21 mouse cellular contexts compared by ENCODE assay signal in the genomic region with DNA sequence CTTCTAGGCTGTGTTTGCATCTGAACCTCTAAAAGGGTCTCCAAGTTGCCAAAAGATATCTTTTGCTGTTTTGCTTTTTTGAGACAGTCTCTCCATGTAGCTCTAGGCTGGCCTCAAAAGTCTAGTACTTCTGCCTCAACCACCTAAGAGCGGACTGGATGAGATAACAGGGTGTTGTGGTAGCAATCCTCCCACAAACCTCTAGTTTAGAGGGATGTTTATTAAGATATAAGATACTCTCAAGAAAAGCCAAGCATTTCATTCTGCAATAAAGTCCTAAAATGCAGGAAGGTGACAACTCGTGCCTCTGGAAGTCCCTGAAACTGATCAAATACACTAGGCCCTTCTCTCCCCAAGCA. TPM values are rescaled to one million over a fixed set of nuclear protein-coding genes. Genes with fewer than 3 reads are reported as not detected.
A peak's percentile ranks its signal among the peaks of the same experiment; 100 is the strongest.
DNase-seq lines count a peak whose midpoint lies in the region; ATAC-seq lines count a peak whose summit lies in the region.
"Had no signal": no experiment of that assay in that cellular context is flagged by ENCODE, and none has a peak within 500 bp of the region (broad histone marks: within the 10 kb centered on the region; RNA-seq: fewer than 3 reads in every experiment).

No protein-coding gene starts in this region.

- no peaks in the 10 kb centered on the region for H3K9me3 ChIP-seq in midbrain, embryonic 10.5 days (replicated peaks)
- H3K9me3 ChIP-seq in midbrain, embryonic 16.5 days (replicated peaks; ENCODE audit: control insufficient read depth, low read length, poor library complexity, severe bottlenecking) = no peaks in the 10 kb centered on the region
- no peaks in the 10 kb centered on the region; the same call in 1 of the 2 replicates for H3K9me3 ChIP-seq in forebrain, embryonic 13.5 days (replicated peaks)
- no peaks in the 10 kb centered on the region for H3K9me3 ChIP-seq in forebrain, embryonic 16.5 days (ENCODE audit: control insufficient read depth, low read length)
- H3K9me3 ChIP-seq in midbrain, embryonic 14.5 days (ENCODE audit: control insufficient read depth, low read length) = no peaks in the 10 kb centered on the region
- H3K9me3 ChIP-seq: heart, embryonic 12.5 days had no signal

- H3K27ac ChIP-seq in midbrain, embryonic 10.5 days (replicated peaks) = peak overlapping the region; percentile 73
- H3K27ac ChIP-seq in midbrain, embryonic 16.5 days (ENCODE audit: low read length) = no peak overlapping the region
- peak overlapping the region; percentile 87 for H3K27ac ChIP-seq in forebrain, embryonic 13.5 days
- peak overlapping the region; percentile 94 for H3K27ac ChIP-seq in forebrain, embryonic 16.5 days (ENCODE audit: low read length)
- H3K27ac ChIP-seq in midbrain, embryonic 14.5 days (replicated peaks; ENCODE audit: low read depth, low read length) = peak overlapping the region; percentile 76; the same call in 1 of the 2 replicates

- no peak for ATAC-seq in midbrain, embryonic 16.5 days
- no peak for ATAC-seq in forebrain, embryonic 13.5 days
- ATAC-seq in forebrain, embryonic 16.5 days = no peak
- ATAC-seq in midbrain, embryonic 14.5 days (ENCODE audit: low FRiP score, low TSS enrichment) = no peak
- ATAC-seq: inflammation-experienced regulatory T-cells, adult 6 months had no signal

- H3K36me3 ChIP-seq in midbrain, embryonic 10.5 days = peaks cover 21% of the 10 kb centered on the region
- no peaks in the 10 kb centered on the region for H3K36me3 ChIP-seq in midbrain, embryonic 16.5 days (ENCODE audit: control insufficient read depth, insufficient read depth, low read length)
- peaks cover 10% of the 10 kb centered on the region; the same call in 1 of the 2 replicates for H3K36me3 ChIP-seq in forebrain, embryonic 13.5 days (ENCODE audit: poor library complexity, severe bottlenecking)
- peaks cover 2% of the 10 kb centered on the region; the same call in 1 of the 2 replicates for H3K36me3 ChIP-seq in forebrain, embryonic 16.5 days (ENCODE audit: control insufficient read depth, insufficient read depth)
- H3K36me3 ChIP-seq in midbrain, embryonic 14.5 days (ENCODE audit: control insufficient read depth, insufficient read depth, low read length) = no peaks in the 10 kb centered on the region; the same call in 1 of the 2 replicates
- H3K36me3 ChIP-seq: heart, embryonic 12.5 days had no signal

- 84% methylated on average over 2 of the region's 2 CpGs for WGBS in midbrain, embryonic 10.5 days
- 94% methylated on average over 2 of the region's 2 CpGs for WGBS in midbrain, embryonic 16.5 days
- 91% methylated on average over 2 of the region's 2 CpGs for WGBS in forebrain, embryonic 13.5 days
- WGBS in forebrain, embryonic 16.5 days = 88% methylated on average over 2 of the region's 2 CpGs
- WGBS in midbrain, embryonic 14.5 days = 89% methylated on average over 2 of the region's 2 CpGs

- DNase-seq in midbrain, embryonic 10.5 days (ENCODE audit: low spot score) = no peak
- no peak for DNase-seq in midbrain, embryonic 14.5 days
- DNase-seq in gastrocnemius, postnatal 10 days = no peak
- DNase-seq in ovary, postnatal 10 days (ENCODE audit: low spot score) = no peak
- DNase-seq: adrenal gland, adult 2 months; cerebellum, adult 8-10 months; heart, adult 11 months; heart, postnatal 14 days; kidney, adult 9 months; kidney, postnatal 25 days; lung, adult 18-20 months; lung, postnatal 14 days; right cerebral cortex, postnatal 14 days; thymus, adult 2 months had no signal

- no peak overlapping the region for H3K4me2 ChIP-seq in midbrain, embryonic 16.5 days (ENCODE audit: low read length)
- H3K4me2 ChIP-seq in forebrain, embryonic 13.5 days = peak overlapping the region; percentile 20; the same call in 1 of the 2 replicates
- no peak overlapping the region for H3K4me2 ChIP-seq in forebrain, embryonic 16.5 days (ENCODE audit: low read length)
- no peak overlapping the region for H3K4me2 ChIP-seq in midbrain, embryonic 14.5 days (ENCODE audit: low read length)
- H3K4me2 ChIP-seq: heart, embryonic 12.5 days; liver, embryonic 11.5 days had no signal

- H3K9ac ChIP-seq in midbrain, embryonic 16.5 days (ENCODE audit: low read depth, low read length) = no peak overlapping the region
- no peak overlapping the region for H3K9ac ChIP-seq in forebrain, embryonic 13.5 days
- no peak overlapping the region for H3K9ac ChIP-seq in forebrain, embryonic 16.5 days (replicated peaks; ENCODE audit: low read depth, low read length)
- H3K9ac ChIP-seq in midbrain, embryonic 14.5 days (replicated peaks; ENCODE audit: low read length) = no peak overlapping the region
- H3K9ac ChIP-seq: heart, embryonic 12.5 days had no signal

- H3K27me3 ChIP-seq in midbrain, embryonic 10.5 days (ENCODE audit: low read depth, poor library complexity, severe bottlenecking) = peaks cover 24% of the 10 kb centered on the region
- no peaks in the 10 kb centered on the region for H3K27me3 ChIP-seq in midbrain, embryonic 16.5 days (ENCODE audit: control insufficient read depth, insufficient read depth, low read depth, low read length)
- no peaks in the 10 kb centered on the region; the same call in 1 of the 2 replicates for H3K27me3 ChIP-seq in forebrain, embryonic 13.5 days
- H3K27me3 ChIP-seq in forebrain, embryonic 16.5 days (replicated peaks; ENCODE audit: control insufficient read depth, insufficient read depth, low read length) = no peaks in the 10 kb centered on the region
- H3K27me3 ChIP-seq in midbrain, embryonic 14.5 days (ENCODE audit: control insufficient read depth, insufficient read depth, low read length) = no peaks in the 10 kb centered on the region

- H3K4me3 ChIP-seq in midbrain, embryonic 10.5 days = no peak overlapping the region
- no peak overlapping the region for H3K4me3 ChIP-seq in midbrain, embryonic 16.5 days (ENCODE audit: low read depth, low read length)
- no peak overlapping the region for H3K4me3 ChIP-seq in forebrain, embryonic 13.5 days
- H3K4me3 ChIP-seq in forebrain, embryonic 16.5 days (replicated peaks; ENCODE audit: low read length) = no peak overlapping the region
- H3K4me3 ChIP-seq in midbrain, embryonic 14.5 days (replicated peaks; ENCODE audit: low read depth, low read length) = no peak overlapping the region
- H3K4me3 ChIP-seq: heart, embryonic 12.5 days; megakaryocyte, embryonic 14.5 days had no signal

- H3K4me1 ChIP-seq in midbrain, embryonic 10.5 days = peaks cover 58% of the 10 kb centered on the region
- peaks cover 23% of the 10 kb centered on the region for H3K4me1 ChIP-seq in midbrain, embryonic 16.5 days (ENCODE audit: control insufficient read depth, insufficient read depth, low read length)
- peaks cover 65% of the 10 kb centered on the region for H3K4me1 ChIP-seq in forebrain, embryonic 13.5 days
- H3K4me1 ChIP-seq in forebrain, embryonic 16.5 days (replicated peaks; ENCODE audit: control insufficient read depth, insufficient read depth, low read length) = peaks cover 57% of the 10 kb centered on the region
- H3K4me1 ChIP-seq in midbrain, embryonic 14.5 days (ENCODE audit: control insufficient read depth, insufficient read depth, low read length) = peaks cover 22% of the 10 kb centered on the region

RNA-seq across cellular contexts. Expression of a gene that starts 52.2 kb away (rescaled TPM):
- polyA plus RNA-seq in midbrain, embryonic 10.5 days (2016; fragmentation: Nextera tagmentation; extraction: Ambion mirVana) = 81.7 and 116 TPM in 2 replicates
- polyA plus RNA-seq in midbrain, embryonic 16.5 days (2015; fragmentation: Nextera tagmentation; extraction: Ambion mirVana) = 174 and 182 TPM in 2 replicates
- 130 and 138 TPM in 2 replicates for polyA plus RNA-seq in forebrain, embryonic 13.5 days (2015; fragmentation: Nextera tagmentation; extraction: Ambion mirVana)
- 195 and 201 TPM in 2 replicates for polyA plus RNA-seq in forebrain, embryonic 16.5 days (2015; fragmentation: Nextera tagmentation; extraction: Ambion mirVana)
- polyA plus RNA-seq in midbrain, embryonic 14.5 days (2014; fragmentation: Nextera tagmentation; extraction: Ambion mirVana) = 144 and 154 TPM in 2 replicates
- 10 to 100 TPM in 1 of 2 experiments, 1 to 10 TPM in 1; 8.6 to 11.9 TPM for total RNA-seq in gastrocnemius, postnatal 10 days (2021)
